Mouse (Mus musculus) brain, embryonic 14.5 days (tissue): ENCODE data around the gene Plin5.

Experiments used
- CTCF ChIP-seq: fragments of 200-500 bp; IDR thresholded peaks from 2 replicates; pipeline ENCODE4 v1.5.1; 2012; ENCODE audit warnings: inconsistent platforms, mild to moderate bottlenecking, moderate library complexity, borderline replicate concordance; ENCODE audit not compliant: insufficient read depth, insufficient read length; ENCODE audit errors: extremely low read depth
- POLR2A ChIP-seq: fragments of 200-500 bp; IDR thresholded peaks from 2 replicates; pipeline ENCODE4 v1.6.1; 2012; ENCODE audit warnings: mild to moderate bottlenecking, inconsistent platforms, borderline replicate concordance; ENCODE audit not compliant: poor library complexity, insufficient read depth, insufficient read length, severe bottlenecking; ENCODE audit errors: extremely low read depth

GRCm38 (mm10) chr17:56102158-56102557 is 15.2 kb downstream of the Plin5 start:
- TF ChIP-seq POLR2A (no peak), CTCF (no peak)
